Mouse (Mus musculus) heart, postnatal 4 days (tissue): Measurements from ENCODE around the gene Hoxc10. TPM values are rescaled to one million over a fixed set of nuclear protein-coding genes. Genes with fewer than 3 reads are reported as not detected.
A peak's percentile ranks its signal among the peaks of the same experiment; 100 is the strongest.

ENCODE experiments used
- DNase-seq: peaks from one replicate; pipeline ENCODE4 v3.0.0; 2021
- total RNA-seq, 2 experiments: library from RNA; stranded (reverse); gene quantifications; 2 replicates each; pipeline ENCODE4 v1.2.3; 2021

The Hoxc10 gene
- total RNA-seq, 2 experiments from 2014 or later = not detected

GRCm38 (mm10) chr15:102967511-102968397 lies 1.2 kb downstream of the Hoxc10 start:
- no peak for DNase-seq

DNA sequence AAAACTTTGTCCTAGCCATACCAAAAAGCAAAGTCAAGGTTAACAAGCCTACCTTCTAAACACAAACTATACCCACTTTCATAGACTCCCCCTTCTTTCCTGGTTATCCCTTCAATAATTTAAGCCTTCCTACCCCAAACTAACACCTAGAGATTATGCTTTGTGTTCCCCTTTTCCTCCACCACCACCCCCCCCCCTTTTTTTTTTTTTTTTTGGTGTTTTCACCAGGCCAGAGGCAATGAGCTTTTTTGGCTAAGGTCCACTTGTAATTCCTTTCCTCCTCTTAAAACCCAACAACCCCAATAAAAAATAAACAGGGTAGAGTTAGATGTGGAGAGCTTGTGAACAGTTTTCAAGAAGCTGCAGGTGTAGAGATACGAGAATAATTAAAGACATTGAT lies 2.7 kb downstream of the Hoxc10 start:
- no peak for DNase-seq

DNA sequence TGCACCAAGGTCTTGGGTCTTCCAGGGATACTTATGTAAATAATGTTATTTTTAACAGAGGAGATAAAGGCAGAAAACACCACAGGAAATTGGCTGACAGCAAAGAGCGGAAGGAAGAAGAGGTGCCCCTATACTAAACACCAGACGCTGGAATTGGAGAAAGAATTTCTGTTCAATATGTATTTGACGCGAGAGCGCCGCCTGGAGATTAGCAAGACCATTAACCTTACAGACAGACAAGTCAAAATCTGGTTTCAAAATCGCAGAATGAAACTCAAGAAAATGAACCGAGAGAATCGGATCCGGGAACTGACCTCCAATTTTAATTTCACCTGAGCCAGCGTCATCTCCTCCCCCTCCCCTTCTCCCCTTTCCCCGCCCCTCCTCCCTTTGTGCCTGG lies 4.1 kb downstream of the Hoxc10 start:
- DNase-seq = no peak

DNA sequence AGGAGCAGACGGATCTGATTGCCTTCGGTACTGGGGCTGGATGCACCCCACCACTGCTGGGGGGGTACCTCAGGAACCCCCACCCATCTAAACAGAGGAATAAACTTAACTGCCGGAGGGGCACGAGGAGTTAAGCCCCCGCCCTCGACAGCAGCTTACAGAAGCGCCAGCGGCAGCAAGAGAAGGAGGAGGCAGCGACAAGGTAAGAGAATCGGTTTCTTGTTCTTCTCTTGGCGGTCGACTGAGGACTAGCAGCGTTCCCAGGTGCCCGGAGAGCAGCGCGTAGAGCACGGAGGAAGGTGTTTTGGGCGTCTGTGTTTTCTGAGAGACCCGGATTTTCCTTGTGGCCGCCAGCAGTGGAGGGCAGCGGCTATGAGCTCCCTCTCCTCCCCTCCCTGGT lies 5.7 kb downstream of the Hoxc10 start:
- no peak for DNase-seq

DNA sequence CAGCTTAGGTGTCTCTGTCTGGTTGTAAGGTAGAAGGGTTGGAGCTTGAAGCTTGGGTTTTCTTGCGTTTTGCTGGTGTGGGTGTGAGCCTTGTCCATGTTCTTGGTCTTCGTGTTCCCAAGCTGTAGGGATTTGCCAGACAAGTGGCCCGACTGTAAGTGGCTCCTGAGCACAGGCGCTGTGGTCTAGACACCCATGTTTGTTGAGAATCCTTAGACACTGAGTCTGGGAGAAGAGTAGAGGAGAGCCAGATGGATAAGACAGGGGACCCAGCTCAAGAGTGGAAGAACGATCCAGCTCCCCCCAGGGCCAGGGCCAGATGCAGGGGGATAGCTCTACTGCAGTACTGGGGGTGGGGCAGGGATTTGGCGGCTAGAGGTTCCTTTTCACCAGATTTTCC lies 6.2 kb downstream of the Hoxc10 start:
- no peak for DNase-seq

DNA sequence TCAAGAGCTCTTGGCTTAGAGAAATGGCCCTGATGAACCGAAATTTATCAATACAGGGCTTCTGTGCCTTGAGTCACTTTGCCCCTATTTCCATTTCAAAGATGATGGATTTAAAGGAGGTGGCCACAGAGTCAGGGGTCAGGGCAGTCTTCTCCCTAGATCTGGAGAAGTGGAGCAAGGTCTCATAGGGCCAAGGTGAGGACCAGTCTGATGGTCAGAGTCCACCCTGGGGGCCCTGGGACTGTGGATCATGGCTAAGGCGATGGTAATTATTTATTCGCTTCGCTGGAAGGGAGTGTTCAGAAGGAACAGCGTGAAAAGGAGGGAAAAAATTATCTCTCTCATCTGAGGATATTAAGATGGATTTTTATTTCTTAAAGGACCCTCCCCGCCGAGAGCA lies 8.4 kb downstream of the Hoxc10 start:
- no peak for DNase-seq

DNA sequence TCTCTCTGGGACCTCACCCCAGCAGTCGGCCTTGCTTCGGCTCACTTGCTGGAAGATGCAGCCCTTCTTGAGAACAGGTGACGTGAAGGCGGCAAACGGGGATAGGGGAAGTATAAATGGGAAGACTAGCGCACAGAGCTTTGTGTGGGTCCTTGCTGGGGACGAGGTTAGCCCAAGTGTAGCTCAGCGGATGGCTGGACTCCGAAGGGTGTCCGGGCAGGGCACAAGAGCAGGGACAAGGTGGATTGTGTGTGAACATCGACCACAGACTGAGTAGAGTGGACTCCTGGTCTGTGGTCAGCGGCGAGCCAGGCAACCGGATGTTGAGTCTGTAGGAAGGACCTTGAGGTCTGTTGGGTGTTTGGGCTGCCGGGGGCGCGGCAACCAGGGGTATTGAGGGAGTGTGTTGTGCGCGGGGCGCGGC lies 9.1 kb downstream of the Hoxc10 start:
- no peak for DNase-seq

DNA sequence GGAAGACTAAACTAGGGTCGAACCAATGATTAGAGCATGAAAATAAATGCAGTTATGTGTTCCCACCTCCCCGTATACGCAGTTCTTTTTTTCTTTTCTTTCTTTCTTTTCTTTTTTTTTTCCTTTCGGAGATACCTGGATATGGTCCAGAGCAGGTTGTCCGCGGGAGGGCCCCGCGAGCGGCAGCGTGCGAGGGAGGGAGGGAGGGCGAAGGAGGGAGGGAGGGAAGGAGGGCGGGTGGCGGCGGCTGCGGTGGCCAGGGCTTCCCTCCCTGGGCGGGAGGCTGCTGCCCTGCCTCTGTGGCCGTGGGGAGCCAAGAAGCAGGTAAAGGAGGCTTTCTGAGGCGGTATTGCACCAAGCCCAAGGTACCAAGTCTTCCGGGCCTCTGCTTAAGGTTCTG lies 9.6 kb downstream of the Hoxc10 start, which contains the start of gene Hoxc9:
Gene Hoxc9 (plus strand): TSS at position 269 of the 400 bp plus-strand sequence.
- no peak for DNase-seq

DNA sequence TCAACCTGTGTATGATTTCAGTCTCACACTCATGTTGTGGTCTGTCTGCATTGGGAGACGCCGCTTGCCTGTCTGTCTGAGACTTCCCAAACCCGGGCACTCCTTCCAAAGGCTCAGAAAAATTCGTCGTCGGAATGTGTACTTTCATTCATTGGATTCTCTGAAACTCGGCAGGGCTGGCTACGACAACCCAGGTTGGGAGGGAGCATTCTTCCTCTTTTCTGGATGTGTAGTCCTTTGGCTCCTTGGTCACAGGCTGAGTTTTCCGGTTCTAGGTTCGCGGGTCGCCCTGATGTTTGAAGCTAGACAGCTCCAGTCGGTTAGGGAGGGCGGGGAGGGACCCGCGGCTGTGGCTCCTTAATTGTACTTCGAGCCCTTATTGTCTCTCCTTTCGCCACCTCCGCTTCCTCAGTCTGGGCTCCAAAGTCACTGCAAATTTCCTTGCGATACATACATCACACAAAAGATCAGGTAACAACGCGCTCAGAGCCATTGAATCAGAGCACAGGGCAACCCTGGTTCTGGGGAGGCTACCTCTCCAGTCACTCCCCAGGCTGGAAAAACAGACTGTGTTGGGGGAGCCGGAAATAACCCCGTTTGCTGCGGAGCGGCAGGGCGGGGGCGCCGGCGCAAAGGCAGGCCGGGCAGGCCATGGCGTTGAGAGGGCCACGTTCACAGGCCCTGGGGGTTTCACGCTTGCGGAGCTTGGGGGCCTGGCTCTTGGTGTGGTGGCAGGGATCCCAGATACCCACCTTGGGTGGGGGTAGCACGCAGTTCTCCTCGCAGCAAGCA lies 10.2 kb downstream of the Hoxc10 start:
- no peak for DNase-seq

- no peak for DNase-seq
Observed at GRCm38 (mm10) chr15:102977423-102977974, 10.9 kb downstream of the Hoxc10 start.

GRCm38 (mm10) chr15:102978615-102979515 lies 12.3 kb downstream of the Hoxc10 start:
- DNase-seq = no peak

GRCm38 (mm10) chr15:102979936-102980335 lies 13.3 kb downstream of the Hoxc10 start:
- DNase-seq = no peak

DNA sequence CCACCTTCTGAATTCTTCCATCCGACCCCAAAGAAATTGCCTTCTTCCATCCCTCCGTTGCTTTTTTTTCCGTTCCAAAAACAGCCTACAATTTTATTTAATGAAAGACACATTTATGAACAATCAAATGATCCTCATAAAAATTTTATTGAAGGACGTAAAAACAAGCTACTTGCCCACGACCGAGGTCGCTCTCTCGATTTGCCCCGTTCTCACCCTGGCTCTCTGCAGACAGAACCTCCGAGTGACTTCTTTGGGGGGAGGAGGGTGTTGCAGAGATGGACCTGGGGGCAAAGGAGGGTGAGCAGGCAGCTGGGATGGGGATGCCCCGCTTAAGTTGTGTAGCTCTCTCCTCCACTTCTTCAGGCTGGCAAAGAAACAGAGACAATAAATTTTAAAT lies 13.8 kb downstream of the Hoxc10 start:
- no peak for DNase-seq

DNA sequence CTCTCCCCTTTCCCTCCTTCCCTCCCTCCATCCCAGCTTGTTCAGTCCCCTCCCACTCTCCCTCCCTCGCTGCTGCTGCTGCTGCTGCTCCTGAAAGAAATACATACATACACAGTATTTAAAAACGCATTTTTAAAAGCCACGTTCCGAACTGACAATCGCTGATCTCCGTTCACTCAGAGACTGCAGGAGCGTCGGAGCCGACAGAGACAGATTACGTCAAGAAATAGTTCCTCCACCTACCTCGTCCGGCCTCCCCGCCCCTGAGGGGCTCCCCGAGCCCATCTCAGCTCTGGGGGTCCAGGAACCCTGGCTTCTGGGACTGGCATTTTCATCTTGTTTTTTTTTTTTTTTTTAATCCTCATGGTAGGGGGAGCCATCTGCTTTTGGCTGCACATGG lies 14.3 kb downstream of the Hoxc10 start:
- no peak for DNase-seq

DNA sequence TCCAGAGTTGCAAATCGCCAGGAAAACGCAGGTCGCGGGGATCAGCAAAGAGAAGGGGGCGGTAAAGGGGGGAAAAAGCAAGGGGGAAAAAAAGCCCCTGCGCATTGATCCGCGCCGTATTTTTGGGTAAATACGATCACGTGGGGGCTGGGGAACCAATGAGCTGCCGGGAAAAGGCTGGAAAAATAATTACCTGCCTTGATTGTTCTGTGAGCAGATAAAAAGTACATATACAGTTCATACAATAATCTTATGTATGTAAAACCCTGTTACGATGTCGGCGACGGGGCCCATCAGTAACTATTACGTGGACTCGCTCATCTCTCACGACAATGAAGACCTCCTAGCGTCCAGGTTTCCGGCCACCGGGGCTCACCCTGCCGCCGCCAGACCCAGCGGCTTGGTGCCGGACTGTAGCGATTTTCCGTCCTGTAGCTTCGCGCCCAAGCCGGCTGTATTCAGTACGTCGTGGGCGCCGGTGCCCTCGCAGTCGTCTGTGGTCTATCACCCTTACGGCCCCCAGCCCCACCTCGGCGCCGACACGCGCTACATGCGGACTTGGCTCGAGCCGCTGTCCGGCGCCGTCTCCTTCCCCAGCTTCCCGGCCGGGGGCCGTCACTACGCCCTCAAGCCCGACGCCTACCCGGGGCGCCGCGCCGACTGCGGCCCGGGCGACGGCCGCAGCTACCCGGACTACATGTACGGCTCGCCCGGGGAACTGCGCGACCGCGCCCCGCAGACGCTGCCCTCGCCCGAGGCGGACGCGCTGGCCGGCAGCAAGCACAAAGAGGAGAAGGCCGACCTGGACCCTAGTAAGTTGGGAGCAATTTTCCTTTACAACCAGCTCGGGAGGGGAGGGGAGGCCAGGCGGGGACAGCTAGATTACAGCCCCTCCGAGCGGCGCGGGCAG lies 15.0 kb downstream of the Hoxc10 start:
- DNase-seq = no peak

DNA sequence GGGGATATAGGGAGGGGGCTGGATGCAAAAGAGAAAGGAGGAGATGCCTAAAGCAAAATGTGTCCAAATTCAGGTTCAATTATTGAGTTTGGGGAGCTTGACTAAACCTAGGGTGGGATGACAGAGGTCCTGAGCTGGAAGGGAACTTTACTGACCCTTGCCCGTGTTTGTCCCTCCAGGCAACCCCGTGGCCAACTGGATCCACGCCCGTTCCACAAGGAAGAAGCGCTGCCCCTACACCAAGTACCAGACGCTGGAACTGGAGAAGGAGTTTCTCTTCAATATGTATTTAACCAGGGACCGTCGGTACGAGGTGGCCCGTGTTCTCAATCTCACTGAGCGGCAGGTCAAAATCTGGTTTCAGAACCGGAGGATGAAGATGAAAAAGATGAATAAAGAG lies 17.1 kb downstream of the Hoxc10 start:
- DNase-seq = no peak

DNA sequence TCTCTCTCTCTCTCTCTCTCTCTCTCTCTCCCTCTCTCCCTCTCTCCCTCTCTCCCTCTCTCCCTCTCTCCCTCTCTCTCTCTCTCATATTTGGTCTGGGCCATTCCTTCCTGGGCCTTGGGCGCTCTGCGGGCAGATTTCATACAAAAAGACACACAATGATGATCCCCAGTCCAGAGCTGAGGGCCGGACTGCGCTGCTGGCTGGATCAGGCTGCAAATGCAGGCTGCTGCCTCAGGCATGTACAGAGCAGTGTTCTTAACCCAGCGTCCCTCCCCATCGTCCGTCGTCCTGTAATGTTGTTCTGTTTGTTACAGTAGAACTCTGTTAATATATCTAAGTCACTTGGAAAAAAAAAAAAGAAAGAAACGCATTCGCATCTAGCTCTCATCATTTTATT lies 17.9 kb downstream of the Hoxc10 start:
- no peak for DNase-seq

- no peak for DNase-seq
Observed at GRCm38 (mm10) chr15:102984925-102985324, 18.3 kb downstream of the Hoxc10 start.

GRCm38 (mm10) chr15:102987124-102987833 lies 20.7 kb downstream of the Hoxc10 start:
- peak; percentile 97 for DNase-seq

DNA sequence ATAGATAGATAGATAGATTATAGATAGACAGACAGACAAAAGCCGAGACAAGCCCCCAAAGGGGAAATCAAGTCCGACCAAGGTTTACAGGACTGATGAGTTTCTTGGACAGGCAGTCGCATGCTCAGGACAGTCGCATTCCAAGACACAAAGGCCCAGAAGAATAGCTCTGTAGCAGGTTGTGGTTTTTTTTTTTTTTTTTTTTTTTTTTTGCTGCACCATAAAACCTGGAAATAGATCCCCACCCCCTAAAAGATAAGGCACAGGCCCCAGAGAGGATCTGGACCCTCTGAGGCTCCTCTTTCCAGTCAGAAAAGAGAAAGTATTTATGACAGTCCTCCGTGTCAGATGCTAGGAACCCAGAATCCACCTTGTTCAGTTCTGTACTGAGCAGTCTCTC lies 21.5 kb downstream of the Hoxc10 start:
- no peak for DNase-seq
